Mouse (Mus musculus) stomach, postnatal 0 days (tissue): Measurements from ENCODE around the gene Unc80.

Experiments used
- CTCF ChIP-seq: IDR thresholded peaks from 2 replicates; pipeline ENCODE4 v1.5.1; 2016; ENCODE audit warnings: antibody characterized with exemption, low read depth, mild to moderate bottlenecking, moderate library complexity
- EP300 ChIP-seq: optimal IDR thresholded peaks from 2 replicates; pipeline ENCODE3; 2016; ENCODE audit warnings: antibody characterized with exemption

DNA sequence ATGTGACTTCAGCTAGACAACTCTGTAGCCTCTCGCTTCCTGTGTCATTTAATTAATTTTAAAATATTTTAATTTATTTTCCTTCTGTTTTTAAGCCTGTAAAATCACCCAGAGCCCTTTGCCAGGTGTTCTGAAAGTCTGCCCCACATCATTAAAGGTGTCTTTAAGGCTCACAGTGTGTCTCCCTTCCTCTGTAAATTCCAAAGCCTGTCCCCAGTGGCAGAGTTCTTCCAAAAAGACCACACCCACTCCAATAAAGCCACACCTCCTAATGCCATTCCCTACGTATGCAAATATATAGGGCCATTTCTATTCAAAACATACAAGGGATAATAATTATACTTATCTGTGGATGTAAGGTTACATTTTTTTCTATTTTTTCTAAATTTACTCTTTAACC lies 94.2 kb downstream of the Unc80 start:
- TF ChIP-seq CTCF (no peak), EP300 (no peak)
